In the genomic region with DNA sequence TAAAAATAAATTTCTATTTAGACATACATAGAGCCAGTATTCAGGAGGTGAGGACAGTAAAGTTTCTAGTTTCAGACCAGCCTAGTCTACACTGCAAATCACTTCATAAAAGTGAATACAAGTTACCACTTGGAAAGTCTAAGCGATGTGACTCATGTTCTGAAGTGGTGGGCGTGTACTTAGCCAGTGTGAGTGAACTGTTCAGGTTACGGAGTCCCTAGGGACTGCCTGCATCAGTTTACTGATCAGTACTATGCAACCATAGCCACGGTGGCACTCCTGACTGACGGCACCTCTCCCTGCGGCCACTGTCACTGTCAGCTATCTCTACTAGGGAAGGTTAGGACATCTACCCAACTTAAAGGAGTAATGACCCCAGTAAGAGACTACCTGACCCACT, we compare ENCODE assay signal across 17 mouse cellular contexts.
DNase-seq lines count a peak whose midpoint lies in the region; ATAC-seq and TF ChIP-seq lines count a peak whose summit lies in the region.
"Had no signal": no experiment of that assay in that cellular context is flagged by ENCODE, and none has a peak within 500 bp of the region (broad histone marks: within the 10 kb centered on the region; RNA-seq: fewer than 3 reads in every experiment).

No protein-coding gene starts in this region.

- TF ChIP-seq CTCF in gastrocnemius, adult 2 months (IDR thresholded peaks at IDR 0.05), result no peak
- TF ChIP-seq CTCF in intestine, postnatal 0 days (IDR thresholded peaks at IDR 0.05; ENCODE audit: low read depth), result no peak
- TF ChIP-seq CTCF in cerebellum, adult 2 months (IDR thresholded peaks at IDR 0.05; ENCODE audit: borderline replicate concordance, insufficient read depth, low read depth, low read length), result no peak

- 71% methylated on average over 6 of the region's 6 CpGs for WGBS in intestine, postnatal 0 days
- WGBS in midbrain, embryonic 10.5 days, result 89% methylated on average over 6 of the region's 6 CpGs
- WGBS in cerebellum, adult 2 months, result 94% methylated on average over 6 of the region's 6 CpGs

- no peak overlapping the region for H3K4me3 ChIP-seq in gastrocnemius, adult 2 months
- H3K4me3 ChIP-seq in intestine, postnatal 0 days (ENCODE audit: low read depth, low read length), result no peak overlapping the region
- H3K4me3 ChIP-seq in midbrain, embryonic 10.5 days, result no peak overlapping the region
- H3K4me3 ChIP-seq in cerebellum, adult 2 months (replicated peaks; ENCODE audit: insufficient read depth, low read depth, low read length), result no peak overlapping the region
- H3K4me3 ChIP-seq: forebrain, embryonic 15.5 days; kidney, embryonic 15.5 days; layer of hippocampus, adult 2 months; limb, embryonic 12.5 days; liver, embryonic 13.5 days; midbrain, embryonic 15.5 days had no signal

- peaks cover 86% of the 10 kb centered on the region for H3K36me3 ChIP-seq in intestine, postnatal 0 days (ENCODE audit: control insufficient read depth, insufficient read depth)
- peaks cover 99% of the 10 kb centered on the region for H3K36me3 ChIP-seq in midbrain, embryonic 10.5 days

- H3K27me3 ChIP-seq in intestine, postnatal 0 days (replicated peaks; ENCODE audit: control insufficient read depth, insufficient read depth, low read length), result no peaks in the 10 kb centered on the region
- H3K27me3 ChIP-seq in midbrain, embryonic 10.5 days (ENCODE audit: low read depth, poor library complexity, severe bottlenecking), result no peaks in the 10 kb centered on the region
- H3K27me3 ChIP-seq in cerebellum, adult 2 months (ENCODE audit: control insufficient read depth, insufficient read depth, low read length), result no peaks in the 10 kb centered on the region
- H3K27me3 ChIP-seq: forebrain, embryonic 15.5 days; kidney, embryonic 15.5 days; limb, embryonic 12.5 days; liver, embryonic 13.5 days; midbrain, embryonic 15.5 days had no signal

- H3K4me2 ChIP-seq in intestine, postnatal 0 days (replicated peaks; ENCODE audit: low read depth), result no peak overlapping the region
- H3K4me2 ChIP-seq: forebrain, embryonic 15.5 days; kidney, embryonic 15.5 days; limb, embryonic 12.5 days; liver, embryonic 13.5 days; midbrain, embryonic 15.5 days had no signal

- peak overlapping the region; percentile 38; the same call in 1 of the 2 replicates for H3K27ac ChIP-seq in gastrocnemius, adult 2 months
- H3K27ac ChIP-seq in intestine, postnatal 0 days (ENCODE audit: low read depth, low read length), result peak overlapping the region; percentile 4; the same call in 1 of the 2 replicates
- H3K27ac ChIP-seq in midbrain, embryonic 10.5 days (replicated peaks), result no peak overlapping the region
- H3K27ac ChIP-seq in cerebellum, adult 2 months (ENCODE audit: insufficient read depth, low read length), result no peak overlapping the region
- H3K27ac ChIP-seq: forebrain, embryonic 15.5 days; kidney, embryonic 15.5 days; layer of hippocampus, adult 2 months; limb, embryonic 12.5 days; liver, embryonic 13.5 days; midbrain, embryonic 15.5 days had no signal

- intact Hi-C loops in gastrocnemius, adult 2 months (cut with DNase I), result no loop called here

- H3K9ac ChIP-seq in intestine, postnatal 0 days (ENCODE audit: low read depth, low read length), result no peak overlapping the region
- H3K9ac ChIP-seq: forebrain, embryonic 15.5 days; kidney, embryonic 15.5 days; limb, embryonic 12.5 days; liver, embryonic 13.5 days; midbrain, embryonic 15.5 days had no signal

- ATAC-seq in intestine, postnatal 0 days, result 0 out of 2 replicates have a peak, but pooled peaks have one; percentile 38
- ATAC-seq: forebrain, embryonic 15.5 days; midbrain, embryonic 15.5 days had no signal

- peak; percentile 57 for DNase-seq in gastrocnemius, adult 2 months
- no peak for DNase-seq in gastrocnemius, postnatal 10 days
- DNase-seq in 3T3-L1 (ENCODE audit: low read depth, low spot score), result peak; percentile 80
- DNase-seq in lung, postnatal 14 days, result peak; percentile 55
- DNase-seq in left cerebral cortex, adult 9 months (ENCODE audit: low spot score in 2 of 2), result no peak
- no peak for DNase-seq in midbrain, embryonic 10.5 days (ENCODE audit: low spot score)
- DNase-seq in cerebellum, adult 2 months, result no peak
- DNase-seq: cerebellum, postnatal 25 days; heart, postnatal 4 days; liver, embryonic 13.5 days; thymus, adult 18-20 months had no signal

- no peaks in the 10 kb centered on the region for H3K9me3 ChIP-seq in intestine, postnatal 0 days (ENCODE audit: control insufficient read depth)
- no peaks in the 10 kb centered on the region for H3K9me3 ChIP-seq in midbrain, embryonic 10.5 days (replicated peaks)
- H3K9me3 ChIP-seq: forebrain, embryonic 15.5 days; kidney, embryonic 15.5 days; limb, embryonic 12.5 days; liver, embryonic 13.5 days; midbrain, embryonic 15.5 days had no signal

- no peaks in the 10 kb centered on the region for H3K4me1 ChIP-seq in intestine, postnatal 0 days (replicated peaks; ENCODE audit: control insufficient read depth, insufficient read depth, low read length)
- no peaks in the 10 kb centered on the region for H3K4me1 ChIP-seq in midbrain, embryonic 10.5 days
- no peaks in the 10 kb centered on the region for H3K4me1 ChIP-seq in cerebellum, adult 2 months (ENCODE audit: control insufficient read depth, insufficient read depth, low read length)
- H3K4me1 ChIP-seq: forebrain, embryonic 15.5 days; kidney, embryonic 15.5 days; midbrain, embryonic 15.5 days had no signal

- no peak for TF ChIP-seq POLR2A in cerebellum, adult 2 months (IDR thresholded peaks at IDR 0.05; ENCODE audit: borderline replicate concordance, insufficient read depth, low read length)

Comparison
In these comparisons a context has a peak if more than half of its experiments do, and no peak if none do; other contexts are left out.
1. DNase-seq: peak in gastrocnemius, adult 2 months (single experiment), 3T3-L1 (single experiment) and lung, postnatal 14 days (single experiment); none in gastrocnemius, postnatal 10 days (single experiment), left cerebral cortex, adult 9 months (0 of 2), midbrain, embryonic 10.5 days (single experiment) and cerebellum, adult 2 months (0 of 2).
2. H3K27ac ChIP-seq: peak in gastrocnemius, adult 2 months (single experiment) and intestine, postnatal 0 days (single experiment); none in midbrain, embryonic 10.5 days (single experiment) and cerebellum, adult 2 months (single experiment).